Comparison of ENCODE assay signal across 13 mouse cellular contexts in the genomic region with DNA sequence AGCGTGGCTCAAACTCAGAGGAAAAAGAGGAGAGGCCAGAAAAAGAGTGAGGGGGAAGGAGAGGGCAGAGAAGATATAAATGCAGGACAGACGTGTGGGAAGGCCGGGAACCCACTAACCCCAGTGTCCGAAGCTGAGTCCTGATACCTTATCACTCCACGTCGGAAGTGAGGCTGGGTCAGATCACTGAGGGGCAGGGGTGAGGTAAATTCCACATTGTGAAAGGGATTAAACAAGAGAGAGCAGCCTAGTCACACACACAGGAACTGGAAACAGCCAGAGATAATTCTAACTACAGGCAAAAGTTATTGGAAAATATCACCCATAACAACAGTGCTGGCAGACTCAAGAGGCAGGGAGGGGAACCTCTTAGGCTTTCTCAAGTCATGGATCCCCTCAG.
"Had no signal": no experiment of that assay in that cellular context is flagged by ENCODE, and none has a peak within 500 bp of the region (broad histone marks: within the 10 kb centered on the region; RNA-seq: fewer than 3 reads in every experiment).

No protein-coding gene starts in this region.

- H3K27me3 ChIP-seq: limb, embryonic 12.5 days; lung, embryonic 15.5 days; midbrain, embryonic 13.5 days; stomach, embryonic 15.5 days had no signal

- ATAC-seq: midbrain, embryonic 13.5 days had no signal

- DNase-seq: kidney, adult 9 months; kidney, postnatal 36 days; lung, postnatal 14 days; right cerebral cortex, postnatal 14 days; thymus, adult 2 months; thymus, postnatal 25 days had no signal

- H3K27ac ChIP-seq: kidney, postnatal 0 days; limb, embryonic 12.5 days; lung, embryonic 15.5 days; macrophage; midbrain, embryonic 13.5 days; stomach, embryonic 15.5 days had no signal

- H3K4me2 ChIP-seq: limb, embryonic 12.5 days; lung, embryonic 15.5 days; midbrain, embryonic 13.5 days; stomach, embryonic 15.5 days had no signal

- H3K4me3 ChIP-seq: layer of hippocampus, adult 2 months; limb, embryonic 12.5 days; lung, embryonic 15.5 days; midbrain, embryonic 13.5 days; stomach, embryonic 15.5 days had no signal

- H3K4me1 ChIP-seq: stomach, embryonic 15.5 days had no signal

- H3K9me3 ChIP-seq: limb, embryonic 12.5 days; lung, embryonic 15.5 days; midbrain, embryonic 13.5 days; stomach, embryonic 15.5 days had no signal

- H3K9ac ChIP-seq: limb, embryonic 12.5 days; lung, embryonic 15.5 days; midbrain, embryonic 13.5 days; stomach, embryonic 15.5 days had no signal
